Comparison of ENCODE assay signal across 19 mouse cellular contexts in the genomic region with DNA sequence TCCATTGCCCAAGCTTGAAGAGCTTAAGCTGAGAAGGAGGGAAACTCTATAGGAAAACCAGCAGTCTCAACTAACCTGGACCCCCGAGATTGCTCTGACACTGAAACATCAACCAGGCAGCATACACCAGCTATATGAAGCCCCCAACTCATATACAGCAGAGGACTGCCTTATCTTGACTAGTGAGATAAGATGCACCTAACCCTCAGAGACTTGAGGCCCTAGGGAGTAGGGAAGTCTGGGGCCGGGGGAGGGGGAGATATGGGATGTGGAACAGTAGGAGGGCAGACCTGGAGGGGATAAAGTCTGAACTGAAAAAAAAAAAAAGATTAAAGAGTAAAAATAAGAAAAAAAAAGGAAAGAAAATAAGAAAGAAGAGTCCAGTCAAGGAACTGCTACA.
A peak's percentile ranks its signal among the peaks of the same experiment; 100 is the strongest.
DNase-seq lines count a peak whose midpoint lies in the region; ATAC-seq and TF ChIP-seq lines count a peak whose summit lies in the region.
"Had no signal": no experiment of that assay in that cellular context is flagged by ENCODE, and none has a peak within 500 bp of the region (broad histone marks: within the 10 kb centered on the region; RNA-seq: fewer than 3 reads in every experiment).

No protein-coding gene starts in this region.

- TF ChIP-seq CTCF in MEL (IDR thresholded peaks at IDR 0.05 in 2 of 3, conservative IDR thresholded peaks at IDR 0.05 in 1 of 3; ENCODE audit: control insufficient read depth in 1 of 3, insufficient read depth in 1 of 3, low read depth in 2 of 3, low read length in 3 of 3, poor library complexity in 1 of 3, severe bottlenecking in 1 of 3) = no peak

- no peaks in the 10 kb centered on the region for H3K79me2 ChIP-seq in MEL (ENCODE audit: control insufficient read depth, insufficient read depth, low read length, poor library complexity)

- TF ChIP-seq RAD21 in MEL (IDR thresholded peaks at IDR 0.05; ENCODE audit: low read depth, low read length) = no peak

- H3K27me3 ChIP-seq in MEL (ENCODE audit: control insufficient read depth in 1 of 2, insufficient read depth in 2 of 2, low read length in 2 of 2) = no peaks in the 10 kb centered on the region
- H3K27me3 ChIP-seq in kidney, embryonic 15.5 days = no peaks in the 10 kb centered on the region
- H3K27me3 ChIP-seq: CH12.LX, Patski had no signal

- no peaks in the 10 kb centered on the region for H3K9me3 ChIP-seq in MEL (replicated peaks; ENCODE audit: insufficient read depth, low read length)
- H3K9me3 ChIP-seq in kidney, embryonic 15.5 days (replicated peaks) = no peaks in the 10 kb centered on the region
- H3K9me3 ChIP-seq: G1E had no signal

- 96% methylated on average over 2 of the region's 2 CpGs for WGBS in kidney, embryonic 15.5 days

- ATAC-seq in kidney, embryonic 15.5 days (replicated peaks; ENCODE audit: low FRiP score) = no peak
- ATAC-seq: activated CD4-positive, CD25-positive, alpha-beta regulatory T cell, adult 4 months; CD4-positive, CD25-positive, alpha-beta regulatory T cell, adult 4 months; Patski had no signal

- H3K36me3 ChIP-seq in MEL (ENCODE audit: control insufficient read depth in 1 of 2, insufficient read depth in 2 of 2, low read length in 2 of 2) = peaks cover 0 to 5% of the 10 kb centered on the region in 2 experiments; a peak in 2 of 4 replicates
- H3K36me3 ChIP-seq in kidney, embryonic 15.5 days = no peaks in the 10 kb centered on the region
- H3K36me3 ChIP-seq: G1E had no signal

- no peak overlapping the region for H3K27ac ChIP-seq in MEL (ENCODE audit: control insufficient read depth, low read depth, low read length)
- no peak overlapping the region for H3K27ac ChIP-seq in kidney, embryonic 15.5 days

- H3K9ac ChIP-seq in MEL (ENCODE audit: control insufficient read depth, low read depth, low read length, poor library complexity, severe bottlenecking) = no peak overlapping the region
- H3K9ac ChIP-seq in kidney, embryonic 15.5 days = no peak overlapping the region

- H3K4me3 ChIP-seq in MEL (ENCODE audit: control insufficient read depth in 1 of 2, insufficient read depth in 1 of 2, low read depth in 2 of 2, low read length in 2 of 2) = no peak overlapping the region
- H3K4me3 ChIP-seq in kidney, embryonic 15.5 days (replicated peaks) = no peak overlapping the region

- DNase-seq in MEL (ENCODE audit: low read depth, low spot score) = peak; percentile 32
- DNase-seq: adrenal gland, adult 2 months; adrenal gland, adult 8-10 months; adrenal gland, postnatal 10 days; adrenal gland, postnatal 14 days; adrenal gland, postnatal 25 days; adrenal gland, postnatal 36 days; B cell, adult 2 months; cerebellum, adult 11 months; cerebellum, adult 11-12 months; cerebellum, adult 18-20 months; cerebellum, adult 2 months; cerebellum, adult 8-10 months had no signal

- TF ChIP-seq EP300 in MEL (IDR thresholded peaks at IDR 0.05; ENCODE audit: low read depth in 1 of 2, low read length in 2 of 2) = peak; percentile 36 to 51; a peak in 2 of 4 replicates

- H3K4me1 ChIP-seq in MEL (ENCODE audit: control insufficient read depth in 1 of 2, insufficient read depth in 2 of 2, low read length in 2 of 2) = peaks cover 4 to 7% of the 10 kb centered on the region in 2 experiments
- H3K4me1 ChIP-seq in kidney, embryonic 15.5 days = no peaks in the 10 kb centered on the region

- H3K4me2 ChIP-seq in kidney, embryonic 15.5 days = no peak overlapping the region

- TF ChIP-seq POLR2A in MEL (IDR thresholded peaks at IDR 0.05; ENCODE audit: control insufficient read depth in 1 of 2, insufficient read depth in 1 of 2, low read depth in 1 of 2, low read length in 2 of 2, poor library complexity in 1 of 2) = no peak

TF ChIP-seq in MEL, 35 proteins besides CTCF, POLR2A, EP300 and RAD21:
- TF ChIP-seq USF2 (IDR thresholded peaks at IDR 0.05; ENCODE audit: borderline replicate concordance in 1 of 2, insufficient read depth in 1 of 2, low read depth in 1 of 2, low read length in 2 of 2) = no peak
- no peak for TF ChIP-seq POLR2AphosphoS5 (IDR thresholded peaks at IDR 0.05; ENCODE audit: borderline replicate concordance, low read depth, low read length)
- no peak for TF ChIP-seq SIN3A (IDR thresholded peaks at IDR 0.05; ENCODE audit: low read length)
- TF ChIP-seq NELFE (IDR thresholded peaks at IDR 0.05; ENCODE audit: low read depth, low read length) = no peak
- TF ChIP-seq ZC3H11A (IDR thresholded peaks at IDR 0.05; ENCODE audit: low read depth, low read length) = no peak
- no peak for TF ChIP-seq MEF2A (IDR thresholded peaks at IDR 0.05; ENCODE audit: extremely low read depth, insufficient replicate concordance, low read depth, low read length, poor library complexity, severe bottlenecking)
- no peak for TF ChIP-seq KAT2A (conservative IDR thresholded peaks at IDR 0.05; ENCODE audit: low read depth, low read length)
- TF ChIP-seq MAX (IDR thresholded peaks at IDR 0.05; ENCODE audit: low read length) = no peak
- no peak for TF ChIP-seq MYC (IDR thresholded peaks at IDR 0.05; ENCODE audit: low read depth, low read length)
- TF ChIP-seq USF1 (IDR thresholded peaks at IDR 0.05; ENCODE audit: low read depth, low read length) = no peak
- TF ChIP-seq JUND (IDR thresholded peaks at IDR 0.05; ENCODE audit: low read depth, low read length) = no peak
- TF ChIP-seq POLR2AphosphoS2 (IDR thresholded peaks at IDR 0.05; ENCODE audit: low read length) = no peak
- TF ChIP-seq UBTF (IDR thresholded peaks at IDR 0.05; ENCODE audit: borderline replicate concordance, insufficient read depth, low read depth, low read length) = no peak
- TF ChIP-seq TAL1 (IDR thresholded peaks at IDR 0.05; ENCODE audit: low read length) = no peak
- TF ChIP-seq ELF1 (IDR thresholded peaks at IDR 0.05; ENCODE audit: low read depth, low read length) = no peak
- no peak for TF ChIP-seq GABPA (IDR thresholded peaks at IDR 0.05; ENCODE audit: low read depth, low read length)
- no peak for TF ChIP-seq MXI1 (IDR thresholded peaks at IDR 0.05; ENCODE audit: low read depth, low read length)
- no peak for TF ChIP-seq E2F4 (IDR thresholded peaks at IDR 0.05; ENCODE audit: borderline replicate concordance, low read depth, low read length)
- no peak for TF ChIP-seq MAZ (IDR thresholded peaks at IDR 0.05; ENCODE audit: low read depth, low read length)
- TF ChIP-seq TCF12 (IDR thresholded peaks at IDR 0.05; ENCODE audit: low read depth, low read length) = 0 out of 2 replicates have a peak, but pooled peaks have one; percentile 37
- no peak for TF ChIP-seq NRF1 (IDR thresholded peaks at IDR 0.05; ENCODE audit: insufficient read depth, low read depth, low read length, poor library complexity, severe bottlenecking)
- TF ChIP-seq MYB (IDR thresholded peaks at IDR 0.05; ENCODE audit: low read depth, low read length) = no peak
- peak; percentile 60; the same call in 1 of the 2 replicates for TF ChIP-seq GATA1 (IDR thresholded peaks at IDR 0.05; ENCODE audit: low read depth, low read length)
- TF ChIP-seq ZNF384 (IDR thresholded peaks at IDR 0.05; ENCODE audit: low read depth, low read length) = peak; percentile 45; the same call in 1 of the 2 replicates
- TF ChIP-seq BHLHE40 (IDR thresholded peaks at IDR 0.05; ENCODE audit: borderline replicate concordance, low read depth, low read length) = no peak
- peak; percentile 35; the same call in 1 of the 2 replicates for TF ChIP-seq RCOR1 (IDR thresholded peaks at IDR 0.05; ENCODE audit: low read depth, low read length)
- no peak for TF ChIP-seq ZKSCAN1 (IDR thresholded peaks at IDR 0.05; ENCODE audit: low read depth, low read length)
- TF ChIP-seq CHD1 (IDR thresholded peaks at IDR 0.05; ENCODE audit: low read depth, low read length) = no peak
- TF ChIP-seq MAFK (IDR thresholded peaks at IDR 0.05; ENCODE audit: borderline replicate concordance, low read depth, low read length) = no peak
- no peak for TF ChIP-seq ZMIZ1 (IDR thresholded peaks at IDR 0.05; ENCODE audit: low read depth, low read length)
- TF ChIP-seq TBP (IDR thresholded peaks at IDR 0.05; ENCODE audit: low read depth, low read length) = no peak
- TF ChIP-seq ETS1 (IDR thresholded peaks at IDR 0.05; ENCODE audit: low read depth, low read length) = 0 out of 2 replicates have a peak, but pooled peaks have one; percentile 11
